Mouse (Mus musculus): ENCODE results near the gene Tnfsf11. TPM values are rescaled to one million over a fixed set of nuclear protein-coding genes. Genes with fewer than 3 reads are reported as not detected.

Gene Tnfsf11
- total and polyA plus RNA-seq, 3 experiments, result 0.13 TPM; not detected in 2

DNA sequence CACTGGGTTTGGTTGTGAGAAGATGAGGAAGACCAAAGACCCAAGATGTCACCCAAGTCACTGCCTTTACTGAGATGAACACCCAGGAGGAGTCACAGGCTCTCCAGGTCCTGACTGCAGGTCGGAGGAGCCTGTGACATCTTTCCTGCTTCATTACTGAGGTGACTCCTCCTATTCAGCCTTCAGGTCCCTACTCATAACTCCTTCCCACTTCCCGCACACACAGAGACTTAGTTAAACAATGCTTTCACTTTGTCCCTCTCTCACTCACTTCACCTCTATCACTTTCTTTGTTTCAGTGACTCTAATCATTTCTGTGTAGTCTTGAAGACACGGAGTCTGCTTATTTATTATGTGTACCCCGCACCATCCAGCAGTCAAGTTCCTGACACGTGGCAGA is 11.7 kb upstream of the Tnfsf11 start:
- no peak for TF ChIP-seq CHD1 (IDR thresholded peaks at IDR 0.05; ENCODE audit: low read depth, low read length)
- no peak for TF ChIP-seq JUND (conservative IDR thresholded peaks at IDR 0.05; ENCODE audit: low read depth, low read length)
- TF ChIP-seq JUN (IDR thresholded peaks at IDR 0.05; ENCODE audit: insufficient read depth, low read depth, low read length), result no peak
- no peak for TF ChIP-seq KAT2A (IDR thresholded peaks at IDR 0.05; ENCODE audit: insufficient replicate concordance, low read length)
- TF ChIP-seq HCFC1 (IDR thresholded peaks at IDR 0.05; ENCODE audit: low read depth, low read length), result no peak
- TF ChIP-seq MAFK (IDR thresholded peaks at IDR 0.05; ENCODE audit: insufficient replicate concordance, low read length), result no peak
- TF ChIP-seq RCOR1 (conservative IDR thresholded peaks at IDR 0.05; ENCODE audit: low read depth, low read length), result no peak
- no peak for TF ChIP-seq TBP (conservative IDR thresholded peaks at IDR 0.05; ENCODE audit: low read depth, low read length)
- TF ChIP-seq NRF1 (IDR thresholded peaks at IDR 0.05; ENCODE audit: low read depth, low read length), result no peak
- TF ChIP-seq BHLHE40 (IDR thresholded peaks at IDR 0.05; ENCODE audit: low read depth, low read length), result no peak
- no peak for TF ChIP-seq TCF12 (IDR thresholded peaks at IDR 0.05; ENCODE audit: low read depth, low read length)
- no peak for TF ChIP-seq ZKSCAN1 (IDR thresholded peaks at IDR 0.05; ENCODE audit: borderline replicate concordance, low read depth, low read length)
- TF ChIP-seq ETS1 (conservative IDR thresholded peaks at IDR 0.05; ENCODE audit: low read depth, low read length), result no peak
- TF ChIP-seq RAD21 (IDR thresholded peaks at IDR 0.05; ENCODE audit: low read depth, low read length), result no peak
- no peak for TF ChIP-seq PAX5 (IDR thresholded peaks at IDR 0.05; ENCODE audit: low read length)
- no peak for TF ChIP-seq UBTF (IDR thresholded peaks at IDR 0.05; ENCODE audit: low read depth, low read length)
- TF ChIP-seq POLR2AphosphoS2 (IDR thresholded peaks at IDR 0.05; ENCODE audit: low read depth, low read length), result no peak
- TF ChIP-seq CHD2 (IDR thresholded peaks at IDR 0.05; ENCODE audit: low read length), result no peak
- TF ChIP-seq MYC (IDR thresholded peaks at IDR 0.05; ENCODE audit: low read depth, low read length), result no peak
- TF ChIP-seq ZNF384 (IDR thresholded peaks at IDR 0.05; ENCODE audit: low read depth, low read length), result no peak
- Histone ChIP-seq H3K27ac (ENCODE audit: insufficient read depth, low read depth) (no peak overlapping the region), H3K9me3 (replicated peaks; ENCODE audit: low read length) (no peaks in the 10 kb centered on the region), H3K9ac (ENCODE audit: insufficient read depth, low read depth) (no peak overlapping the region), H3K79me2 (replicated peaks; ENCODE audit: control insufficient read depth, extremely low read depth, insufficient read depth, poor library complexity, severe bottlenecking) (no peaks in the 10 kb centered on the region), H3K36me3 (replicated peaks in 1 of 2; ENCODE audit: control insufficient read depth in 1 of 2, insufficient read depth in 1 of 2, low read length in 1 of 2) (no peaks in the 10 kb centered on the region), H3K4me2 (ENCODE audit: insufficient read depth, low read depth, poor library complexity, severe bottlenecking) (peak overlapping the region; percentile 55), H3K4me1 (ENCODE audit: control insufficient read depth in 1 of 2, insufficient read depth in 2 of 2) (peaks cover 7 to 17% of the 10 kb centered on the region in 2 experiments), H3K4me3 (replicated peaks in 1 of 3; ENCODE audit: low read depth in 2 of 3, low read length in 2 of 3, poor library complexity in 1 of 3) (no peak overlapping the region), H3K27me3 (replicated peaks) (no peaks in the 10 kb centered on the region)
- dilution Hi-C loops (cut with MboI; ENCODE audit: extremely low pct_ligation_motif_present, extremely low pct_unique_long_range_greater_than_20kb, low sequenced_read_pairs), result no loop called here
- in situ Hi-C loops (cut with MboI; ENCODE audit: low pct_ligation_motif_present, low pct_unique_long_range_greater_than_20kb, low sequenced_read_pairs), result loop anchor here (10.0 kb wide), 1 partner anchor 165 kb away; no protein-coding TSS in a partner anchor
- DNase-seq (ENCODE audit: extremely low read depth), result no peak

DNA sequence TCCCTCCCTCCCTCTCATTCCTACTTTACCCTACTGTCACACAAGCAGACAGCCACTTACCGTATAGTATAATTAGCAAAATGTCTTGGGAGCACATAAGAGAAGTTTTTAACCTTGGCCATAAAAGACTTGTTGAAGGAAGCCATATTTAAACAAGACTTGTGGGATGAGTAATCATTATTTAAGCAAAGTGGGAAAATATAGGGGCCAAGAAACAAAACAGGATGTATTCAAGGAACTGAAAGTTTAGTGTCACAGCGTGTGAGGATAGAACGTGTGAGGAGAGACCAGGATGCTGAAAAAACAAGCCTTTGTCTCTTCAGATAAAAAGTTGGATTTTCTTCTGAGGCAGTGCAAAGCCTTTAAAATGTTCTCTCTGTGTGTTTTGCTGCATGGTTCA is 11.2 kb upstream of the Tnfsf11 start:
- no peaks in the 10 kb centered on the region for H3K36me3 ChIP-seq (replicated peaks in 1 of 2; ENCODE audit: control insufficient read depth in 1 of 2, insufficient read depth in 1 of 2, low read length in 1 of 2)
- H3K9ac ChIP-seq (ENCODE audit: insufficient read depth, low read depth), result no peak overlapping the region
- no peaks in the 10 kb centered on the region for H3K9me3 ChIP-seq (replicated peaks; ENCODE audit: low read length)
- dilution Hi-C loops (cut with MboI; ENCODE audit: extremely low pct_ligation_motif_present, extremely low pct_unique_long_range_greater_than_20kb, low sequenced_read_pairs) (no loop called here), in situ Hi-C loops (cut with MboI; ENCODE audit: low pct_ligation_motif_present, low pct_unique_long_range_greater_than_20kb, low sequenced_read_pairs) (loop anchor here (10.0 kb wide), 1 partner anchor 166 kb away; no protein-coding TSS in a partner anchor)
- TF ChIP-seq CTCF (conservative IDR thresholded peaks at IDR 0.05 in 1 of 2, IDR thresholded peaks at IDR 0.05 in 1 of 2; ENCODE audit: low read depth in 2 of 2, low read length in 2 of 2), result no peak
- peak; percentile 54; the same call in 1 of the 2 replicates for TF ChIP-seq IRF4 (IDR thresholded peaks at IDR 0.05; ENCODE audit: low read depth, low read length)
- TF ChIP-seq BHLHE40 (IDR thresholded peaks at IDR 0.05; ENCODE audit: low read depth, low read length), result peak; percentile 27; the same call in 1 of the 2 replicates
- TF ChIP-seq USF2 (conservative IDR thresholded peaks at IDR 0.05; ENCODE audit: low read depth, low read length), result no peak
- peak; percentile 67 for TF ChIP-seq EP300 (IDR thresholded peaks at IDR 0.05; ENCODE audit: low read length)
- TF ChIP-seq USF1 (IDR thresholded peaks at IDR 0.05; ENCODE audit: low read depth, low read length), result no peak
- TF ChIP-seq MXI1 (IDR thresholded peaks at IDR 0.05; ENCODE audit: low read depth, low read length), result no peak
- no peak for TF ChIP-seq E2F4 (IDR thresholded peaks at IDR 0.05; ENCODE audit: insufficient replicate concordance, low read depth, low read length)
- TF ChIP-seq MYC (IDR thresholded peaks at IDR 0.05; ENCODE audit: low read depth, low read length), result no peak
- TF ChIP-seq MAX (IDR thresholded peaks at IDR 0.05; ENCODE audit: low read length), result no peak
- no peak for TF ChIP-seq SIN3A (IDR thresholded peaks at IDR 0.05; ENCODE audit: low read length)
- 0 out of 2 replicates have a peak, but pooled peaks have one; percentile 41 for TF ChIP-seq CHD1 (IDR thresholded peaks at IDR 0.05; ENCODE audit: low read depth, low read length)
- TF ChIP-seq TCF12 (IDR thresholded peaks at IDR 0.05; ENCODE audit: low read depth, low read length), result no peak
- no peak for TF ChIP-seq HCFC1 (IDR thresholded peaks at IDR 0.05; ENCODE audit: low read depth, low read length)
- TF ChIP-seq MAZ (IDR thresholded peaks at IDR 0.05; ENCODE audit: low read depth, low read length), result no peak
- no peak for TF ChIP-seq MAFK (IDR thresholded peaks at IDR 0.05; ENCODE audit: insufficient replicate concordance, low read length)
- no peak for TF ChIP-seq ZC3H11A (IDR thresholded peaks at IDR 0.05; ENCODE audit: low read depth, low read length)
- TF ChIP-seq PAX5 (IDR thresholded peaks at IDR 0.05; ENCODE audit: low read length), result no peak
- H3K27ac ChIP-seq (ENCODE audit: insufficient read depth, low read depth), result no peak overlapping the region
- peak overlapping the region; percentile 55 for H3K4me2 ChIP-seq (ENCODE audit: insufficient read depth, low read depth, poor library complexity, severe bottlenecking)
- H3K27me3 ChIP-seq (replicated peaks), result no peaks in the 10 kb centered on the region
- DNase-seq (ENCODE audit: extremely low read depth), result no peak
- H3K79me2 ChIP-seq (replicated peaks; ENCODE audit: control insufficient read depth, extremely low read depth, insufficient read depth, poor library complexity, severe bottlenecking), result no peaks in the 10 kb centered on the region
- peaks cover 7 to 17% of the 10 kb centered on the region in 2 experiments for H3K4me1 ChIP-seq (ENCODE audit: control insufficient read depth in 1 of 2, insufficient read depth in 2 of 2)
- H3K4me3 ChIP-seq (replicated peaks in 1 of 3; ENCODE audit: low read depth in 2 of 3, low read length in 2 of 3, poor library complexity in 1 of 3), result no peak overlapping the region

Measured in CH12.LX (cell line).